Mouse (Mus musculus) liver, postnatal 0 days (tissue): Measurements from ENCODE around the gene Slc29a1. TPM values are rescaled to one million over a fixed set of nuclear protein-coding genes. Genes with fewer than 3 reads are reported as not detected.
A peak's percentile ranks its signal among the peaks of the same experiment; 100 is the strongest.

Source experiments
- ATAC-seq: fragments of 200-750 bp; cut with Nextera tagmentation; 2 replicates; pipeline ENCODE4 v1.8.0; 2017; ENCODE audit warnings: mild to moderate bottlenecking, moderate library complexity
- DNase-seq: peaks from one replicate; pipeline ENCODE4 v3.0.0-alpha.2; 2016
- H3K27ac ChIP-seq: fragments of 300-500 bp; sonication (generic); 2 replicates; pipeline ENCODE4 v1.5.1; 2014; ENCODE audit warnings: antibody characterized with exemption, moderate library complexity, mild to moderate bottlenecking, low read depth
- H3K27me3 ChIP-seq: fragments of 300-500 bp; sonication (generic); 2 replicates; pipeline ENCODE4 v1.6.1; 2014; ENCODE audit warnings: low read length, control low read depth, mixed read lengths; ENCODE audit not compliant: insufficient read depth
- H3K36me3 ChIP-seq: fragments of 300-500 bp; sonication (generic); replicated peaks from 2 replicates; pipeline ENCODE4 v1.6.1; 2014; ENCODE audit warnings: mild to moderate bottlenecking, control low read depth, low read length, moderate library complexity, mixed read lengths; ENCODE audit not compliant: insufficient read depth
- H3K4me1 ChIP-seq: fragments of 300-500 bp; sonication (generic); 2 replicates; pipeline ENCODE4 v1.6.1; 2014; ENCODE audit warnings: antibody characterized with exemption, mild to moderate bottlenecking, control low read depth; ENCODE audit not compliant: insufficient read depth
- H3K4me2 ChIP-seq: fragments of 300-500 bp; sonication (generic); 2 replicates; pipeline ENCODE4 v1.6.1; 2014; ENCODE audit warnings: low read depth, mild to moderate bottlenecking, low read length, moderate library complexity, mixed read lengths
- H3K4me3 ChIP-seq: fragments of 300-500 bp; sonication (generic); 2 replicates; pipeline ENCODE4 v1.5.1; 2014; ENCODE audit warnings: low read depth, low read length
- H3K9ac ChIP-seq: fragments of 300-500 bp; sonication (generic); replicated peaks from 2 replicates; pipeline ENCODE4 v1.6.1; 2014; ENCODE audit warnings: mild to moderate bottlenecking, moderate library complexity
- H3K9me3 ChIP-seq: fragments of 300-500 bp; sonication (generic); 2 replicates; pipeline ENCODE4 v1.6.1; 2016; ENCODE audit warnings: mild to moderate bottlenecking, control low read depth, low read length, mixed read lengths
- CTCF ChIP-seq: sonication (generic); IDR thresholded peaks from 2 replicates; pipeline ENCODE4 v1.5.1; 2016; ENCODE audit warnings: antibody characterized with exemption, low read depth
- EP300 ChIP-seq: IDR thresholded peaks from 2 replicates; pipeline ENCODE4 v1.6.1; 2016; ENCODE audit warnings: antibody characterized with exemption, low read depth, mild to moderate bottlenecking
- WGBS: fragments of 180-500 bp; shearing (Covaris S2); extraction: QIAGEN DNeasy Blood & Tissue Kit; methylation state at CpG from one replicate; pipeline ENCODE4 v1.1.7; 2014; ENCODE audit not compliant: insufficient replicate concordance; 5-methylcytosine and 5-hydroxymethylcytosine counted together
- polyA plus RNA-seq: library from polyadenylated mRNA; unstranded; fragments of >200 nt; fragmentation: Nextera tagmentation; extraction: Ambion mirVana; gene quantifications from 2 replicates; pipeline ENCODE4 v1.2.1, GENCODE M21; 2015

Gene Slc29a1
- polyA plus RNA-seq, 1 experiment from 2014 or later: 91.6 TPM

DNA sequence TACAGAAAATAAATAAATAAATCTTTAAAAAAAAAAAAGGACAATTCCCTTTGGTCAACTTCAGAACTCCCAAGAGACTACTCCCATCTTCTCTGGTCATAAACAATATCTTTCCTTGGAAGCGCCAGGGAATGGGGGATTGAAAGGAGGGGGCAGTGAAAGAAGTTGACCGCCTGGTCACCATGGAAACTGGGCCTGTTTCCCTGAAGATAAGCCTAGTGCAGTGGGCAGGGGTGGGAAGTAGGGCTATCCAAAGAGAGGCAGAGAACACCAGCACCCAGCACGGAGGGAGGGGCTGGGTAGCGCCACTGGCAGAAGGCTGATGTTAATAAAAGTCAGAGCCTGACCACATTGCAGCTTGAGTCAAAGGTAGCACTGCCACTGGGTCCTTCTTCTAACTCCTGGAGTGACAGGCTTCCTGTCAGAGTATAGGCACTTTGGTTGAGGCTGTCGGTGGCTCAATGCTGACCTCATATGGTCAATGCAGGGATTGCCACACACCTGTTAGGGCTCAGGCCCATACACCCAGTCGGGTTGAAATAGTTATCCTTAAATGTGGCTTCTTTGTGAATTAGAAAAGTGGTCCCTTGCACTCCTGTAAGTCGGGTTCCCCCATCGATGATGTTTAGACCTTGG is 47.5 kb downstream of the Slc29a1 start:
- Histone ChIP-seq H3K27me3 (peaks cover 50% of the 10 kb centered on the region), H3K27ac (no peak overlapping the region), H3K36me3 (no peaks in the 10 kb centered on the region), H3K9me3 (no peaks in the 10 kb centered on the region), H3K4me3 (no peak overlapping the region), H3K9ac (no peak overlapping the region), H3K4me2 (no peak overlapping the region), H3K4me1 (peaks cover 13% of the 10 kb centered on the region)
- peak; percentile 59 for ATAC-seq
- WGBS: 9% methylated on average over 8 of the region's 8 CpGs
- peak; percentile 92 for TF ChIP-seq CTCF
- no peak for TF ChIP-seq EP300
- peak; percentile 83 for DNase-seq

DNA sequence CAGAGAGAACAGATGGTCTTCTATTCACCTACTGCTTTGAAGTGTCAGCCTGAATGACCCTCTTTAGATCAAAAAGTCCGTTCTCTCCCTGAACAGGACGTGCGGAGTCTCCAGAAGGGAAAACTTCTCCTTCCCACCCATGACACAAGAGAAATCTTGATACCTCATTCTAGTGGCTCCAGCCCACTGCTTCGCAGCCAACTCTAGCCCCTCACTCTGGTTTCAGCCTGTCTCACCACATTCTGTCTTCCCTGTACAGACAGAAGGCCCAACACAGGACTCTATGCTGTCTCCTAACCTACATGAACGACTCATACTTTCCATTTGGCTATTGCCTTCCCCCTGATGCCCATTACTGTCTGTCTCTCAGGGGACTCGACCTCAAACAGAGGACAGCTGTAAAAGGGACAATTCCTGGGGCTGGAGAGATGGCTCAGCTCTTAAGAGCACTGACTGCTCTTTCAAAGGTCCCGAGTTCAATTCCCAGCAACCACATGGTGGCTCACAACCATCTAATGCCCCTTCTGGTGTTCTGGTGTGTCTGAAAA is 48.1 kb downstream of the Slc29a1 start:
- Histone ChIP-seq H3K36me3 (no peaks in the 10 kb centered on the region), H3K9me3 (no peaks in the 10 kb centered on the region), H3K27me3 (peaks cover 56% of the 10 kb centered on the region), H3K9ac (no peak overlapping the region), H3K4me3 (no peak overlapping the region), H3K27ac (no peak overlapping the region), H3K4me2 (no peak overlapping the region), H3K4me1 (peaks cover 10% of the 10 kb centered on the region)
- ATAC-seq (no peak), DNase-seq (no peak)
- TF ChIP-seq CTCF (no peak), EP300 (no peak)
- WGBS: 63% methylated on average over 7 of the region's 7 CpGs

DNA sequence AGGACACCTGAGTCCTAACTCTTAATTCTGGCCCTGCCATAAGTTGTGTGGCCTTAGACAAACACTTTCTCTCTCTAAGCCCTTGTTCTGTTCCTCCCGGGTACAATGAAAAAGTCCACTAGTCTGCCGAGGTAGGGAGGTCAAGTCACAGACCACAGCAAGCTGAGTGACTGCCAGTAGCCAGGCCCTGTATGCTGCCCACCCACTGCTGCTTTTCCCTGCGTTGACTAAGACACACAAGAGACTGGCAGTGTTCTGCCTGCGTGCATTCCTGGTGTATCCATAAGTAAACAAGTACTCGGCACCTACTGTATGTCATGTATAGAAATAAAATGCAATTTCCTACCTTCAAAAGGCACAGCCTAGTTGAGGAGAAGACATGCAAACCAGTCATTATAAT is 49.2 kb downstream of the Slc29a1 start:
- H3K9ac ChIP-seq: no peak overlapping the region
- no peaks in the 10 kb centered on the region for H3K9me3 ChIP-seq
- WGBS: 34% methylated on average over 5 of the region's 5 CpGs
- no peak overlapping the region for H3K4me3 ChIP-seq
- peaks cover 64% of the 10 kb centered on the region for H3K27me3 ChIP-seq
- no peaks in the 10 kb centered on the region for H3K36me3 ChIP-seq
- ATAC-seq: no peak
- no peak overlapping the region for H3K27ac ChIP-seq
- peaks cover 10% of the 10 kb centered on the region for H3K4me1 ChIP-seq
- H3K4me2 ChIP-seq: no peak overlapping the region
- TF ChIP-seq EP300 (no peak), CTCF (no peak)
- no peak for DNase-seq

DNA sequence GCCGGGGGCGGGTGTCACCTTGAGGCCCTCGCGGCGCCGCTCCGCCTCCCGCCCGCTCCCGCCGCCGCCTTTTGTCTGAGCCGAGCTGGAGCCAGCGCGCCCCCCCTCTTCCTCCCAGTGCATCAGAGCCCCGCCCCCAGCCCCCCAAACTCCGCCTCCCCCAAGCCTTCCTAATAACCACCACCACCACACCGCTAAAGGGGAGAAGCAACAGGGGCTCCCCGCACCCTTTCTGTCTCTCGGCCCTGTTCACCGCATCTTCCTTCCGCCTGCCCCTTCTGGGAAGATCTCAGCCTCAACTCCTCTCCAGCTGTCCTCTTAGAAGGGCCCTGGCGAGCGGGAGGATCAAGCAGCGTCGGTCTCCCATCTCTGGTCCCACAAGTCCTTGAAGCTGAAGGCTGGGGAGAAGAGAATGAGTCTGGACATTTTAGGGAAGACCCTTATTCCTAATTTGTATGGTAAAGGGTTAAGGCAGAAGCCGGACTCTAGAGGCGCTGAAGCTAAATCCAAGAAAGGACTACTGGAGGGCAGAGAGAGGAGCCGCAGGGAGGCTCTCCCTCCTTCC is 49.7 kb downstream of the Slc29a1 start, which contains the start of gene Tmem151b:
Gene Tmem151b, minus strand, starts transcription at position 61 of the 565 bp plus-strand sequence.
- WGBS: 6% methylated on average over 12 of the region's 29 CpGs
- H3K27me3 ChIP-seq: peaks cover 69% of the 10 kb centered on the region

DNA sequence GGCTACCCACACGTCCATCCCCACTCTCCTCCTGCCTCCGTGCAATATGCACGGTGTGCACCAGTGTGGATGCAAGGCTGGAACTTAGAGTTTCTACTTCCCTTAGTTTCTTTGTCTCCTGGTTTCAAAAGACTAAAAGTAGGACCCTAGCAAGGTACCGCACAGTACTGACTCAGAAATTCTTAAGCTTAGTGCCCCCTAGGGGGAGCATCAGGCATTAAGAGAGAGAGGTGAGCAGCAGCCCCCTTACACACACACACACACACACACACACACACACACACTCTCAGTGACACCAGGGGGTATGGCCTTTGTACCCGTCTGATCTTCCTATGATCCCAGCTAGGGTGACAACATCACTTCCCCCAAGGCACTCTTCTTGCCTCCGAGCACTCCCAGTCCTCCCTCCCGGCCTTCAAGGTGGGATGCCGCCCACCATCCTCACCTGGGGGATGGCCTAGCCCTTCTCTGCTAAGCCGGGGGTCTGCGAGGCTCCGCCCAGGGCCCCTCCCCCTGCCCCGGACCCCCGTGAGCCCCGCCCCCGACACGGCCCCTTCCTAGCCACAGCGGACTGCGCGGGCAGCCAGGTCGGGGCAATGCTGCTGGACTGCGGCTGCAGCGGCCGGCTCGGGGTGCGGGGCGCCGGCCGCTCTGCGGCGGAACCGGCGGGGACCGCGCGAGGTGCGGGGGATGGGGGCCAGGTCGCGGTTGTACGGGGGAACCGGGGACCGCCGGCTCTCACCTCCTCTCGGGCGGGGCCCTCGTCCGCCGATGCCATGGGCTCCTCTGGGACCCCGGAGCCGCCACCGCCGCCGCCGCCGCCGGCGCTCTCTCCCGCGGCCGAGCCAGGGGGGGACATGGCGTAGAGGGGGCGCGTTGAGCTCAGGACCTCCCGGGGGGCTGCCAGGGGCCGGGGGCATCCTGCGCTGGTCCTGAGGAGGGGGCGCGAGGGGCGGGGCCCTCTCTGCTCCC is 50.6 kb downstream of the Slc29a1 start:
- DNase-seq: no peak

More for the DNA sequence above, 49.7 kb downstream of the Slc29a1 start, which contains the start of gene Tmem151b:
- no peaks in the 10 kb centered on the region for H3K9me3 ChIP-seq
- H3K4me1 ChIP-seq: peaks cover 10% of the 10 kb centered on the region
- peak within 1 kb of the TSS; percentile 76 for H3K4me2 ChIP-seq
- H3K27ac ChIP-seq: no peak within 1 kb of the TSS
- 0 out of 2 replicates have a peak within 1 kb of the TSS, but pooled peaks have one; percentile 26 for H3K9ac ChIP-seq
- H3K4me3 ChIP-seq: peak within 1 kb of the TSS; percentile 50
- no peak for ATAC-seq
- H3K36me3 ChIP-seq: no peaks in the 10 kb centered on the region
- DNase-seq: no peak
- TF ChIP-seq CTCF (no peak), EP300 (no peak)

More for the DNA sequence above, 50.6 kb downstream of the Slc29a1 start:
- TF ChIP-seq CTCF (peak; percentile 29; the same call in 1 of the 2 replicates), EP300 (no peak)
- H3K4me1 ChIP-seq: peaks cover 10% of the 10 kb centered on the region
- peak overlapping the region; percentile 50 for H3K4me3 ChIP-seq
- no peaks in the 10 kb centered on the region for H3K36me3 ChIP-seq
- H3K27ac ChIP-seq: no peak overlapping the region
- H3K9ac ChIP-seq: 0 out of 2 replicates have a peak overlapping the region, but pooled peaks have one; percentile 26
- WGBS: 8% methylated on average over 35 of the region's 68 CpGs
- peaks cover 78% of the 10 kb centered on the region for H3K27me3 ChIP-seq
- H3K4me2 ChIP-seq: peak overlapping the region; percentile 76
- H3K9me3 ChIP-seq: no peaks in the 10 kb centered on the region
- no peak for ATAC-seq
